Mouse (Mus musculus) A20 (cell line): ENCODE results near the gene Klri2.
A peak's percentile ranks its signal among the peaks of the same experiment; 100 is the strongest.
"Not testable (repeated sequence)": the region's sequence is repeated elsewhere in the genome, so short reads cannot be mapped to it uniquely, and the experiment has no call there.

Experiments
- DNase-seq: peaks from one replicate; pipeline ENCODE4 v3.0.0-alpha.2; 2011; ENCODE audit warnings: low read depth, low spot score

The Klri2 gene

GRCm38 (mm10) chr6:129740069-129740721 lies at the start of gene Klri2:
Gene Klri2, minus strand, starts transcription at chr6:129740484.
- peak; percentile 3 for DNase-seq

GRCm38 (mm10) chr6:129784170-129784569 lies 43.9 kb upstream of the Klri2 start, which contains the start of gene Gm156:
Gene Gm156, minus strand, starts transcription at chr6:129784270.
- DNase-seq = not testable (repeated sequence)

- no peak for DNase-seq
Observed at GRCm38 (mm10) chr6:129747654-129748032, 7.4 kb upstream of the Klri2 start.

- no peak for DNase-seq
Observed at GRCm38 (mm10) chr6:129747016-129747653, 6.9 kb upstream of the Klri2 start.

- no peak for DNase-seq
Observed at GRCm38 (mm10) chr6:129746151-129746550, 5.9 kb upstream of the Klri2 start.

- no peak for DNase-seq
Observed at GRCm38 (mm10) chr6:129736414-129736813, 3.9 kb downstream of the Klri2 start.

GRCm38 (mm10) chr6:129727237-129727636 lies 13.0 kb downstream of the Klri2 start:
- DNase-seq = no peak

- no peak for DNase-seq
Observed at GRCm38 (mm10) chr6:129721390-129721789, 18.9 kb downstream of the Klri2 start.

GRCm38 (mm10) chr6:129720487-129720886 lies 19.8 kb downstream of the Klri2 start:
- no peak for DNase-seq

- DNase-seq = no peak
Observed at GRCm38 (mm10) chr6:129717032-129717431, 23.3 kb downstream of the Klri2 start, which contains the start of gene Klri1. Gene Klri1, minus strand, starts transcription at chr6:129717132.

GRCm38 (mm10) chr6:129713566-129713965 lies 26.7 kb downstream of the Klri2 start:
- DNase-seq = no peak

GRCm38 (mm10) chr6:129691436-129691835 lies 48.8 kb downstream of the Klri2 start:
- DNase-seq = not testable (repeated sequence)

GRCm38 (mm10) chr6:129680379-129680778 lies 59.9 kb downstream of the Klri2 start:
- no peak for DNase-seq
